Mouse (Mus musculus) liver, adult 2 months (tissue): ENCODE measurements around the gene Gmpr.

Source experiments
- CTCF ChIP-seq: fragments of 200-500 bp; IDR thresholded peaks from 2 replicates; pipeline ENCODE4 v1.5.1; 2011; ENCODE audit warnings: low read depth, low read length, control low read depth
- POLR2A ChIP-seq: fragments of 200-500 bp; IDR thresholded peaks from 2 replicates; pipeline ENCODE4 v1.6.1; 2011; ENCODE audit warnings: low read length, control low read depth; ENCODE audit not compliant: insufficient read depth; ENCODE audit errors: extremely low read depth

DNA sequence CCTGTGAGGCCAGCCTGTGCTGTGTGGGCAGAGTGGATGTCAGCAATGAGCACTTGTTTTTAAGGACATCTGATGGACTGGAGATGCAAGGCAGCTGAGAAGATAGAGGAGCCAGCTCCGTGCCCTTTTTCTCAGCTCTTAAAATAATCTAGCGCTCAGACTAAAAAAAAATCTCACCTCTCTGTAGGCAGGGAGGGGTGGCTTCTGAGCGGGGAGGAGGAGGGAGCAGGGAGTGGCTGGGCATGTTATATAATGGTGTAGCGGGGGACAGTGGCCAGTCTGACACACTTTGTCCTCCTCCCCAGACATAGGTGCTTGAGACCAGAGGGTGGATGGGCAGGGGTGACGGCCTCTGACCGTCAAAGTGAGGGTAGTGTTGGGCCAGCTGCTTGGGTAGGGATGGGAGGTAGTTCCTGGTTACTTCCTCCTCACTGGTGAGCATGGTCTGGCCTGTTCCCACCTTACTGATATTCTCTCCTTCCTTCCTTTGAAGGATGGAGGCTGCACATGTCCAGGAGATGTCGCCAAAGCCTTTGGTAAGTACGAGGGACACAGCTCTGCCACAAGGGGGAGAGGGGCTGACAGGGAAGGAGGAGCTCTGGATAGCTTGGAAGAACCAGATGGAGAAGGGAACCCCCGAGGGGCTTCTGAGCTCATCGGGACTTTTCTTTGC, 31.4 kb downstream of the Gmpr start:
- TF ChIP-seq POLR2A (no peak), CTCF (peak; percentile 54)
